Mouse (Mus musculus): ENCODE data around the gene Fancg.

The Fancg gene

GRCm38 (mm10) chr4:43010161-43011038, at the start of gene Fancg:
Fancg (minus strand) TSS chr4:43010506.
- Histone ChIP-seq H3K36me3 (ENCODE audit: control insufficient read depth, insufficient read depth, low read length, poor library complexity, severe bottlenecking) (no peaks in the 10 kb centered on the region), H3K27me3 (ENCODE audit: control insufficient read depth, insufficient read depth, low read length, poor library complexity, severe bottlenecking) (no peaks in the 10 kb centered on the region)
- DNase-seq (ENCODE audit: low read depth, low spot score): peak; percentile 67

- H3K27me3 ChIP-seq (ENCODE audit: control insufficient read depth, insufficient read depth, low read length, poor library complexity, severe bottlenecking): peaks cover 2% of the 10 kb centered on the region; the same call in 1 of the 2 replicates
- no peaks in the 10 kb centered on the region for H3K36me3 ChIP-seq (ENCODE audit: control insufficient read depth, insufficient read depth, low read length, poor library complexity, severe bottlenecking)
- no peak for DNase-seq (ENCODE audit: low read depth, low spot score)
Observed at GRCm38 (mm10) chr4:43059697-43060096, 49.4 kb upstream of the Fancg start.

- Histone ChIP-seq H3K36me3 (ENCODE audit: control insufficient read depth, insufficient read depth, low read length, poor library complexity, severe bottlenecking) (no peaks in the 10 kb centered on the region), H3K27me3 (ENCODE audit: control insufficient read depth, insufficient read depth, low read length, poor library complexity, severe bottlenecking) (peaks cover 2% of the 10 kb centered on the region; the same call in 1 of the 2 replicates)
- peak; percentile 85 for DNase-seq (ENCODE audit: low read depth, low spot score)
Observed at GRCm38 (mm10) chr4:43058753-43059654, 48.7 kb upstream of the Fancg start, which contains the start of gene Unc13b. Unc13b (plus strand) TSS chr4:43058953.

GRCm38 (mm10) chr4:43058392-43058752, 48.1 kb upstream of the Fancg start:
- Histone ChIP-seq H3K36me3 (ENCODE audit: control insufficient read depth, insufficient read depth, low read length, poor library complexity, severe bottlenecking) (no peaks in the 10 kb centered on the region), H3K27me3 (ENCODE audit: control insufficient read depth, insufficient read depth, low read length, poor library complexity, severe bottlenecking) (peaks cover 2% of the 10 kb centered on the region; the same call in 1 of the 2 replicates)
- DNase-seq (ENCODE audit: low read depth, low spot score): no peak

GRCm38 (mm10) chr4:43057654-43058053, 47.3 kb upstream of the Fancg start:
- Histone ChIP-seq H3K27me3 (ENCODE audit: control insufficient read depth, insufficient read depth, low read length, poor library complexity, severe bottlenecking) (peaks cover 2% of the 10 kb centered on the region; the same call in 1 of the 2 replicates), H3K36me3 (ENCODE audit: control insufficient read depth, insufficient read depth, low read length, poor library complexity, severe bottlenecking) (no peaks in the 10 kb centered on the region)
- no peak for DNase-seq (ENCODE audit: low read depth, low spot score)

GRCm38 (mm10) chr4:43052627-43053026, 42.3 kb upstream of the Fancg start:
- H3K36me3 ChIP-seq (ENCODE audit: control insufficient read depth, insufficient read depth, low read length, poor library complexity, severe bottlenecking): no peaks in the 10 kb centered on the region
- DNase-seq (ENCODE audit: low read depth, low spot score): peak; percentile 83
- no peaks in the 10 kb centered on the region for H3K27me3 ChIP-seq (ENCODE audit: control insufficient read depth, insufficient read depth, low read length, poor library complexity, severe bottlenecking)

- Histone ChIP-seq H3K27me3 (ENCODE audit: control insufficient read depth, insufficient read depth, low read length, poor library complexity, severe bottlenecking) (no peaks in the 10 kb centered on the region), H3K36me3 (ENCODE audit: control insufficient read depth, insufficient read depth, low read length, poor library complexity, severe bottlenecking) (no peaks in the 10 kb centered on the region)
- peak; percentile 90 for DNase-seq (ENCODE audit: low read depth, low spot score)
Observed at GRCm38 (mm10) chr4:43047231-43047630, 36.9 kb upstream of the Fancg start.

- H3K27me3 ChIP-seq (ENCODE audit: control insufficient read depth, insufficient read depth, low read length, poor library complexity, severe bottlenecking): no peaks in the 10 kb centered on the region
- no peak for DNase-seq (ENCODE audit: low read depth, low spot score)
Observed at GRCm38 (mm10) chr4:43046607-43047006, 36.3 kb upstream of the Fancg start.

GRCm38 (mm10) chr4:43045659-43046302, 35.5 kb upstream of the Fancg start, which contains the start of gene Fam214b:
Fam214b (minus strand) TSS chr4:43046220.
- Histone ChIP-seq H3K27me3 (ENCODE audit: control insufficient read depth, insufficient read depth, low read length, poor library complexity, severe bottlenecking) (no peaks in the 10 kb centered on the region), H3K36me3 (ENCODE audit: control insufficient read depth, insufficient read depth, low read length, poor library complexity, severe bottlenecking) (no peaks in the 10 kb centered on the region)
- peak; percentile 94 for DNase-seq (ENCODE audit: low read depth, low spot score)

More at GRCm38 (mm10) chr4:43046607-43047006, 36.3 kb upstream of the Fancg start:
- no peaks in the 10 kb centered on the region for H3K36me3 ChIP-seq (ENCODE audit: control insufficient read depth, insufficient read depth, low read length, poor library complexity, severe bottlenecking)

GRCm38 (mm10) chr4:43045285-43045658, 35.0 kb upstream of the Fancg start:
- Histone ChIP-seq H3K27me3 (ENCODE audit: control insufficient read depth, insufficient read depth, low read length, poor library complexity, severe bottlenecking) (no peaks in the 10 kb centered on the region), H3K36me3 (ENCODE audit: control insufficient read depth, insufficient read depth, low read length, poor library complexity, severe bottlenecking) (no peaks in the 10 kb centered on the region)
- no peak for DNase-seq (ENCODE audit: low read depth, low spot score)

- Histone ChIP-seq H3K27me3 (ENCODE audit: control insufficient read depth, insufficient read depth, low read length, poor library complexity, severe bottlenecking) (no peaks in the 10 kb centered on the region), H3K36me3 (ENCODE audit: control insufficient read depth, insufficient read depth, low read length, poor library complexity, severe bottlenecking) (no peaks in the 10 kb centered on the region)
- peak; percentile 62 for DNase-seq (ENCODE audit: low read depth, low spot score)
Observed at GRCm38 (mm10) chr4:43044673-43045072, 34.4 kb upstream of the Fancg start.

- Histone ChIP-seq H3K36me3 (ENCODE audit: control insufficient read depth, insufficient read depth, low read length, poor library complexity, severe bottlenecking) (no peaks in the 10 kb centered on the region), H3K27me3 (ENCODE audit: control insufficient read depth, insufficient read depth, low read length, poor library complexity, severe bottlenecking) (no peaks in the 10 kb centered on the region)
- peak; percentile 90 for DNase-seq (ENCODE audit: low read depth, low spot score)
Observed at GRCm38 (mm10) chr4:43043644-43044357, 33.5 kb upstream of the Fancg start.

- Histone ChIP-seq H3K27me3 (ENCODE audit: control insufficient read depth, insufficient read depth, low read length, poor library complexity, severe bottlenecking) (no peaks in the 10 kb centered on the region), H3K36me3 (ENCODE audit: control insufficient read depth, insufficient read depth, low read length, poor library complexity, severe bottlenecking) (no peaks in the 10 kb centered on the region)
- peak; percentile 11 for DNase-seq (ENCODE audit: low read depth, low spot score)
Observed at GRCm38 (mm10) chr4:43040881-43041547, 30.7 kb upstream of the Fancg start.

Data from splenic B cell, adult 2 months (primary cell).